Mouse (Mus musculus) lung, postnatal 4 days (tissue): ENCODE measurements around the gene Gm45711.
"Not testable (repeated sequence)": the region's sequence is repeated elsewhere in the genome, so short reads cannot be mapped to it uniquely, and the experiment has no call there.

Experiments used
- DNase-seq, 2 experiments: peaks; one replicate each; pipeline ENCODE4 v3.0.0; 2021

The Gm45711 gene

GRCm38 (mm10) chr8:104309441-104310155, at the start of gene Gm45711, which contains the start of gene Cmtm1:
Gene Gm45711 (minus strand): TSS chr8:104310081.
Gene Cmtm1 (minus strand): TSS chr8:104310145.
- not testable (repeated sequence) for DNase-seq

GRCm38 (mm10) chr8:104358637-104359036, 48.8 kb upstream of the Gm45711 start:
- DNase-seq, result no peak

GRCm38 (mm10) chr8:104354504-104354903, 44.6 kb upstream of the Gm45711 start:
- DNase-seq, result no peak

GRCm38 (mm10) chr8:104353186-104353585, 43.3 kb upstream of the Gm45711 start:
- no peak for DNase-seq

DNA sequence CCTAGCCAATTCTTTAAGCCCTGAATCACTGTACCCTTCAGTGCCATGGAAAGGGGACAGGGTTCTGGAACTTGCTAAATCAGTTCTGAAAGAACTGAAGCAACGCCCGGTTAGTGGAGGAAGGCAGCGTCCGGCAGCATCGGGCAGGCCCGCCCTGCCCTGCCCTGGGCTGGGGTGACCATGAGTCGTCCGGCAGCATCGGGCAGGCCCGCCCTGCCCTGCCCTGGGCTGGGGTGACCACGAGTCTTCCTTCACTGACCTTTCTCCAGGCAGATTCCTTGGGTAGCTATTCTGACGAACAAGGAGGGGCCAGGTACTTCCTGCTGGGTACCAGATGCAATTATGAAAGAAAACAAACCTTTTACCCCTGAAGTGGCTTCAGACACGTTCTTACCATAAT, 40.2 kb upstream of the Gm45711 start:
- no peak for DNase-seq

- DNase-seq, result no peak
These were observed 39.1 kb upstream of the Gm45711 start for GRCm38 (mm10) chr8:104348971-104349370.

DNA sequence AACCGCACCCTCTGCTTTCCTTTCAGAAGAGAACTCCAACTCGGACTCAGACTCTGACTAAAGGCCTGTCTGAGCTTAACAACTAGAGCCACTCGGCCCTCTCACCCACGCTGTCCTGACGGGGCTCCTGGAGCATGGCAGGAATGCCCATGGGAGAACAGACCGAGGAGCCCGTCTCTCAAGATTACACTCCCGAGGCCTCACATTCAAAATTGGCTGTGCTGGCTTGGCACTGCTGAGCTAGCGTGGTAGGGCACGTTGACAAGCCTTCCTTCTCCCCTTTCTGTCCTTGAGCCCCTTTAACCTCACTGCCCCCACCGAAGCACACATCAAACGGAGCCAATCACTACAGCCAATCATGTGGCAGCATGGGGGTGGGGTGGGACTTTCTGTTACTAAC, 36.8 kb upstream of the Gm45711 start:
- no peak for DNase-seq

DNA sequence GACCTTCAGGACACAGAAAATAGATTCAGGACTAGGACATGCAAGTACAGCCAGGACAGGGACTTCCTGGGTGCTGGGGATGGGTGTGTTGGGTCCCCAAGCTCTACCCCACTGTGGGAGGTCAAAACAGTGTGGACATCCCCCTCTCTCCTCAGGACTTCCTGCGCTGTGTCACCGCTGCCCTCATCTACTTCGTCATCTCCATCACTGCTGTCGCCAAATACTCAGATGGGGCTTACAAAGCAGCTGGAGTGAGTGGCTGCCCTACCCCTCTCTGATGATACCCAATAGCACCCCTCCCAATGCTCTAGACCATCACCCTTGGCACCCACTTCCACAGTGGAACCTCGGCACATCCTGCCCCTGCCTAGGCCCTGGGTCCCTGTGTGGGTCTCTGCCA, 34.7 kb upstream of the Gm45711 start:
- no peak for DNase-seq

- DNase-seq, result peak; percentile 82 to 89
These were observed 34.1 kb upstream of the Gm45711 start for GRCm38 (mm10) chr8:104343957-104344356.

GRCm38 (mm10) chr8:104342426-104342825, 32.5 kb upstream of the Gm45711 start:
- DNase-seq, result no peak

DNA sequence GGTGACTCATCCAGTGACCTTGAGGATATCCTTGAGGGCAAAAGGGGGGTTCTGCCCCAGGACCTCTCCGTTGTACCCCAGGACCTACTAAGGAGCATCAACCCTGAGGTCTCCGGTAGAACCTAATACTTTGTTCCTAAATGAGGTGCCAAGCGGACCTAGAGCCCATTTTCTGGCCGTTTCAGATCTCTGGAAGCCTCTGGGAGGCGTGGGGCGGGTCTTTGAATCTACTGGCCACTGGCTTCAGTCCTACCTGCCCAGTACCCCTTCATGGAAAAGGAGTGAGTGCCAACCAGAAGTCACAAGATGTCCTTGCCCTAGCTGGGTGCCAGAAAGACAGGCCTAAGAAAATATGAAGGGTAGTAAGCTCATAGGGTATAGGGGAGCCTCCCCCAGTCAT, 31.8 kb upstream of the Gm45711 start:
- DNase-seq, result no peak

DNA sequence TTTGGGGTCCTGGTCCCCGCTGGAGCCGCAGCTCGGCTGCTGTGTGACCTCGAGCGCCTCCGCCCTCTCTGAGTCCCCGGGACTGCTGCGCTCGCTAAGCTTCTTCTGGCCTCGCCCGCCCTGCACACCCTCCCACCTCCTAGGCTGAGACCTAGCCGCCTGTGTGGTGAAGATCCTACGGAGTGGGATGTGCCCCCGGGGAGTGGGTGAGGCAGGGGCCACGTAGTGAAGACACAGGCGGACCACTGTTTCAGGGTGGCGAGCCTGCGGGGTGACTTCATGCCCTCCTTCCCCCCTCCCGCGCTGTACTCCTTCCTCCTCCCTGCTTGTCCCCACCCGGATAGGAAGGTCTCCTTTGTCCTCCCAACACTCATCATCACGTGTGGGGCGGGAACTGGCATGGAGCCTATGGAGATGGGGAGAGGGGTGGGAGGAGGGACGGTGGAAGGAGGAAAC, 31.3 kb upstream of the Gm45711 start:
- peak; percentile 85 to 89 for DNase-seq

DNA sequence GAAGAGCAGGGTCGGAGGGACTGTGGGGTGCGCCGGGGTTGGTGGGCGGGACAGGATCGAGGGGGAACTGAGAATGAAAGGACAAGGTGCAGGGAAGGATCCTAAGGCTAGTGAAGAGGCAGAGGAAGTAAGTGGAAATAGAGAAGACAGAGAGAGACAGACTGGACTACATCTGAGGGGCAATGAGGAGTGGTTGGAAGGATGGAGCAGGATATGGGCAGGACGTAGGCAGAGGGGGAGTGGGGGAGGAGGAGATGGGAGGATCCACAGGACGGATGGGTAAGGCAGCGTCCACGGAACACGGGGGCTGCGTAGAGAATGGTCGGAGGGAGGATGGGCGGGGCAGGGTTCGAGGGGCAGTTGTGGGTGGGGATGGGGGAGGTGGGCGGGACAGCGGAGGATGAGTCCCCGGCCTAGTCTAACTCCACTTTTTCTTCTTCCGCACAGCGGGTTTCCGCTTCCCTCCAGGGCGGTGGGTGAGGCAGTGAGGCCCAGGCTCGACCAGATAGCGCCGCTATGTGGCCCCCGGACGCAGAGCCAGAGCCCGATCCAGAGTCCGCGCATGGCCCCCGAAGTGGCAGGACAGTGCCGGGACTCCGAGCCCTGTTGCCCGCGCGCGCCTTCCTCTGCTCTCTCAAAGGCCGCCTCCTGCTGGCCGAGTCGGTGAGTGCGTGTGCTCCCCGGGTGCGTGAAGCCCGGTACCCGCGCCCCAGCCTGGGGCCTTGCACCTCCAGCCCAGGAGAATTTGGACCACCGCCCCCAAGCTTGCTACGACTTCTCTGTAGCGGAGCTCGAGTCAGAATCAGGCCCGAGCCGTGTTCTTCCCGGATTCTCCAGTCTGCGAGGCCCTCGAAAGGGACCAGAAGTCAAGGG, 30.6 kb upstream of the Gm45711 start:
- DNase-seq, result peak; percentile 89 to 92

- DNase-seq, result no peak
These were observed 30.0 kb upstream of the Gm45711 start for GRCm38 (mm10) chr8:104339983-104340232.

- DNase-seq, result peak; percentile 51 to 59
These were observed 29.5 kb upstream of the Gm45711 start, which contains the start of gene Cmtm3 for GRCm38 (mm10) chr8:104339229-104339982. Gene Cmtm3 (plus strand): TSS chr8:104339410.

GRCm38 (mm10) chr8:104337890-104338289, 28.0 kb upstream of the Gm45711 start:
- DNase-seq, result no peak

- DNase-seq, result no peak
These were observed 26.9 kb upstream of the Gm45711 start for GRCm38 (mm10) chr8:104336806-104337205.

DNA sequence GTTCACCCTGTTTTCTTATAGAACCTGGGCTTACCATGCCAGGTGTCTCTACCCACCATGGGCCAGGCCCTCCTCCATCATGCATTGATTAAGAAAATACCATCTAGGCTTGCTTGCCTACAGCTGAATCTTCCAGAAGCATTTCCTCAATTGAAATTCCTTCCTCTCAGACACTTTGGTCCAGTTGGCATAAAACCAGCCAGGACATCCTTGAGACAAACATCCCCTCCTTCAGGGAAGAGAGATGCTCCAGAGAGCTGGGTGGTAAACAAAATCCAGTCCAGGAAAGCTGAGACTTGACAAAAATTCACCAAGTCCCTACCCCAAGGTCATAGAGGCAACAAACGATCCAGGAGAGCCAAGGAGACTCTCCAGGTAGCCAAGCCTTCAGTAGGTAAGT, 24.3 kb upstream of the Gm45711 start:
- peak in 1 of 2 experiments; percentile 24 for DNase-seq

DNA sequence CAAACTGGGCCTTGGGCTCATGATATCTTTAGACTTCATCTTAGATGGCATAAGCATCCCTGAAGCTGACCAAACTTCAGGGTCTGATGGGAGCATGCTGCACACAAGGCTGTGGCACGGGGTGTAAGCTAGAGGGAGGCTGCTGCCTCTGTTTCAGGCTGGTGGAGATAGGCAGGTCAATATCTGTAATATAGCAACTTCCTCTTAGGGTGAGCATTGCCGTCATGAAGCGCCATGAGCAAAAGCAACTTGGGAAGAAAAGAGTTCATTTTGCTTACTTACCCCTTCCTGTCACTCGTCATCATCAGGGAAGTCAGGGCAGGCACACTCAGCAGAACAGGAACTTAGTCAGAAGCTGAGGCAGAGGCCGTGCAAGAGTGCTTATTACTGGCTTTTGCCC, 23.9 kb upstream of the Gm45711 start:
- DNase-seq, result peak in 1 of 2 experiments; percentile 26

- DNase-seq, result peak in 1 of 2 experiments; percentile 3
These were observed 23.1 kb upstream of the Gm45711 start for GRCm38 (mm10) chr8:104332665-104333631.

- DNase-seq, result not testable (repeated sequence)
These were observed 12.0 kb upstream of the Gm45711 start, which contains the start of gene Cmtm2b for GRCm38 (mm10) chr8:104321930-104322329. Gene Cmtm2b (plus strand): TSS chr8:104322230.

GRCm38 (mm10) chr8:104321267-104321666, 11.4 kb upstream of the Gm45711 start, which contains the start of gene Gm11020:
Gene Gm11020 (plus strand): TSS chr8:104321567.
- not testable (repeated sequence) for DNase-seq
